Mouse (Mus musculus) midbrain, postnatal 0 days (tissue): ENCODE data around the gene Ank2. TPM values are rescaled to one million over a fixed set of nuclear protein-coding genes. Genes with fewer than 3 reads are reported as not detected.

ENCODE experiments used
- ATAC-seq: fragments of 200-750 bp; cut with Nextera tagmentation; 2 replicates; pipeline ENCODE4 v1.8.0; 2017; ENCODE audit warnings: moderate number of reproducible peaks, mild to moderate bottlenecking, moderate TSS enrichment, moderate library complexity; ENCODE audit not compliant: low FRiP score
- DNase-seq: peaks from one replicate; pipeline ENCODE4 v3.0.0-alpha.2; 2015; ENCODE audit warnings: low spot score
- H3K27ac ChIP-seq: fragments of 300-500 bp; sonication (generic); 2 replicates; pipeline ENCODE4 v1.5.1; 2014; ENCODE audit warnings: low read depth, mild to moderate bottlenecking, low read length, mixed read lengths
- H3K27me3 ChIP-seq: fragments of 300-500 bp; sonication (generic); 2 replicates; pipeline ENCODE4 v1.6.1; 2014; ENCODE audit warnings: low read length, control low read depth, mixed read lengths; ENCODE audit not compliant: insufficient read depth
- H3K36me3 ChIP-seq: fragments of 300-500 bp; sonication (generic); 2 replicates; pipeline ENCODE4 v1.6.1; 2014; ENCODE audit warnings: low read length, control low read depth, mixed read lengths; ENCODE audit not compliant: insufficient read depth
- H3K4me1 ChIP-seq: fragments of 300-500 bp; sonication (generic); 2 replicates; pipeline ENCODE4 v1.6.1; 2014; ENCODE audit warnings: mild to moderate bottlenecking, control low read depth, antibody characterized with exemption, low read length, mixed read lengths; ENCODE audit not compliant: insufficient read depth
- H3K4me2 ChIP-seq: fragments of 300-500 bp; sonication (generic); 2 replicates; pipeline ENCODE4 v1.6.1; 2014; ENCODE audit warnings: low read depth, mild to moderate bottlenecking, low read length, mixed read lengths; ENCODE audit not compliant: poor library complexity, severe bottlenecking
- H3K4me3 ChIP-seq: fragments of 300-500 bp; sonication (generic); 2 replicates; pipeline ENCODE4 v1.5.1; 2014; ENCODE audit warnings: low read depth, mild to moderate bottlenecking, low read length, moderate library complexity
- H3K9ac ChIP-seq: fragments of 300-500 bp; sonication (generic); replicated peaks from 2 replicates; pipeline ENCODE4 v1.6.1; 2014; ENCODE audit warnings: mild to moderate bottlenecking, low read length, moderate library complexity, mixed read lengths; ENCODE audit not compliant: poor library complexity, severe bottlenecking
- H3K9me3 ChIP-seq: fragments of 300-500 bp; sonication (generic); 2 replicates; pipeline ENCODE4 v1.6.1; 2016; ENCODE audit warnings: low read length, control low read depth
- CTCF ChIP-seq: IDR thresholded peaks from 2 replicates; pipeline ENCODE4 v1.5.1; 2016; ENCODE audit warnings: antibody characterized with exemption, mild to moderate bottlenecking
- WGBS: fragments of 180-500 bp; shearing (Covaris S2); extraction: QIAGEN DNeasy Blood & Tissue Kit; methylation state at CpG from one replicate; pipeline ENCODE4 v1.1.7; 2014; 5-methylcytosine and 5-hydroxymethylcytosine counted together
- polyA plus RNA-seq: library from polyadenylated mRNA; unstranded; fragments of >200 nt; fragmentation: Nextera tagmentation; extraction: Ambion mirVana; gene quantifications from 2 replicates; pipeline ENCODE4 v1.2.1, GENCODE M21; 2015
- total RNA-seq: library from RNA; depleted of rRNA; stranded (reverse); fragments of >200 nt; gene quantifications from 2 replicates; pipeline ENCODE4 v1.2.3, GENCODE M21; 2014

Ank2 gene
- total and polyA plus RNA-seq, 2 experiments from 2014 or later = 200 to 623 TPM

DNA sequence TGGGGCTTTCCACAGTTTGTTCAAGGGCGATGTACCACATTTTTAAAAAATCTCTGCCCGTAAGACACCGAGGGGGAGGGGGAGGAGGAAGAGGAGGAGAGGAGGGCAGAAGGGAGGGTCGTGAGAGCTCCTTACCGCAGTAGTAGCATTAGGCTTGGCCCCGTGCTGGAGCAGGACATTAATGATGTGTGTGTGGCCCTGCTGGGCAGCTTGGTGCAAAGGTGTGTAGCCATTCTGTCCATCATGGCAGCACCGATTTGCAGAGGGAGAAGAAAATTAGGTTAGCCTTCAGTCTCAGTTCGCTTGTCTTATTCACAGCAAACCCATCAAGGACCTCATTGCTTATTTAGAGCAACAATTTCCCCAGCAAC lies 500.4 kb downstream of the Ank2 start:
- H3K4me2 ChIP-seq = peak overlapping the region; percentile 35
- peaks cover 12% of the 10 kb centered on the region for H3K36me3 ChIP-seq
- DNase-seq (no peak), ATAC-seq (no peak)
- no peak for TF ChIP-seq CTCF
- no peak overlapping the region; the same call in 1 of the 2 replicates for H3K9ac ChIP-seq
- H3K27me3 ChIP-seq = no peaks in the 10 kb centered on the region
- H3K27ac ChIP-seq = peak overlapping the region; percentile 72
- H3K4me3 ChIP-seq = no peak overlapping the region
- no peaks in the 10 kb centered on the region for H3K9me3 ChIP-seq
- WGBS = 12% methylated on average over 7 of the region's 8 CpGs
- peaks cover 16% of the 10 kb centered on the region; the same call in 1 of the 2 replicates for H3K4me1 ChIP-seq

DNA sequence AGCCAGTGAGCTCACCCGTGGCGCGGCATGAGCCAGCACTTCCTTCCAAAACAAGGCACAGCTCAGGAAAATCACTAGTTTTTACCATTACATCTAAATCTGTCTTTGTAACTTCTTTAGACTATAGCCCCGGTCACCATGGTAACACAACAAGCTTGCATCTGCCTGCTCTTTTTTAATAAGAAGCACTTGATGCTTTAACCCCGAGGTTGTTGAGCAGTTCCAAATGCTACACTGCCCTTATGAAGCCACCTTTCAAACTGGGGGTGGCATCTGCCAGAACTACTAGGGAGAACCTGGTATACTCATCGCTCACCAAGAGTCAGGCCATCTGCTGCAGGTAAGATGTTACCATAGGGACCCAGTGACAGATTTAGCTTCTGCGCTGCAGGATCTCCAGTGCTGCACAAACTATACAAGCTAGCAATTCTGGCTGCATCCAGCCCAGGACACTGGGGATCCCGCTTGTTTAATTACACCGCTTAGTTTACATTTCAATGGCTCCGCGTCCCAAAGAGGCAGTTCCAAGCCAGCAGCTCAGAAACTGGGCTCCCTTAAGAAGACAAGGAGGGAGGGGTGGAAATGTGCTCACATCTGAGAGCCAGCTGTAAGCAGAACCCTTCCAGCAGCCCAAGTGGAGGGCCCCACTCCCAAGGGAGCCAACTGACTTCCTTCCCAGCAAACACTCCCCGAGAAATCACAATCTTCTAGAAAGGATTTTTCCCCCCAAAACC lies 501.0 kb downstream of the Ank2 start:
- Histone ChIP-seq H3K4me2 (peak overlapping the region; percentile 35), H3K27ac (peak overlapping the region; percentile 72), H3K36me3 (peaks cover 10% of the 10 kb centered on the region), H3K4me1 (peaks cover 16% of the 10 kb centered on the region; the same call in 1 of the 2 replicates), H3K9me3 (no peaks in the 10 kb centered on the region), H3K27me3 (no peaks in the 10 kb centered on the region), H3K4me3 (peak overlapping the region; percentile 7; the same call in 1 of the 2 replicates), H3K9ac (no peak overlapping the region; the same call in 1 of the 2 replicates)
- ATAC-seq (peak; percentile 68), DNase-seq (peak; percentile 83)
- TF ChIP-seq CTCF = no peak
- 4% methylated on average over 12 of the region's 12 CpGs for WGBS

DNA sequence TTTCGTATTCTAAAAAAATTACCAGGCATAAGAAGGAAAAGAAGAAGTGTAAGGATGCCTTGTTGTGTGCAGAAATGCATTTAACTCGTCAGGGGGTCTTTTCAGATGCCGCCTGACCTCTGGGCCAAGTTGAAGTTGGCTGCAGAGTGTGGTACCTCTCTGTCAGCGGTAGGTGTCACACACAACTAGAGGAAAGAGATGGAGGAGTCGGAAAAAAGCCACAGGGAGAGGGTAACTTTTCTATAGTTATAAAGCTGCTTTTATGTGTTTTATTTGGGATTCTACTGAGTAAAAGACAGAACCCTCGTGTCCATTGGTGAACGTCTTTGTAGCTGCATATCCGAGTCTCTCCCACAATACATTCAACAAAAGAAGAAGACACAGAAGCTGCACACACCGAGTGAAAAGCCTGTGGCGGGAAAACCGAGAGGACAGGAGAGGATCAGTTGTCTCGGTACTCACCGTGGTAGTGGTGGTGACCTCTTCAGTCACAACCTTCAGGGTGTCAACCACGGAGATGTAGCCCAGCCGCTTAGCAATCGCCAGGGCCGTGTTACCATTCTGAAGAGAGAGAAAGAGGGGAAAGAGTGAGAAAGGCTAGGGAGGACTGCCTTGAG lies 501.7 kb downstream of the Ank2 start:
- 5% methylated on average over 17 of the region's 17 CpGs for WGBS
- peak; percentile 63 for TF ChIP-seq CTCF
- Histone ChIP-seq H3K4me2 (peak overlapping the region; percentile 35), H3K36me3 (peaks cover 5% of the 10 kb centered on the region), H3K9me3 (no peaks in the 10 kb centered on the region), H3K27ac (peak overlapping the region; percentile 72; the same call in 1 of the 2 replicates), H3K4me3 (peak overlapping the region; percentile 7; the same call in 1 of the 2 replicates), H3K9ac (no peak overlapping the region), H3K4me1 (peaks cover 16% of the 10 kb centered on the region; the same call in 1 of the 2 replicates), H3K27me3 (no peaks in the 10 kb centered on the region)
- ATAC-seq (peak; percentile 59; the same call in 1 of the 2 replicates), DNase-seq (peak; percentile 65)

DNA sequence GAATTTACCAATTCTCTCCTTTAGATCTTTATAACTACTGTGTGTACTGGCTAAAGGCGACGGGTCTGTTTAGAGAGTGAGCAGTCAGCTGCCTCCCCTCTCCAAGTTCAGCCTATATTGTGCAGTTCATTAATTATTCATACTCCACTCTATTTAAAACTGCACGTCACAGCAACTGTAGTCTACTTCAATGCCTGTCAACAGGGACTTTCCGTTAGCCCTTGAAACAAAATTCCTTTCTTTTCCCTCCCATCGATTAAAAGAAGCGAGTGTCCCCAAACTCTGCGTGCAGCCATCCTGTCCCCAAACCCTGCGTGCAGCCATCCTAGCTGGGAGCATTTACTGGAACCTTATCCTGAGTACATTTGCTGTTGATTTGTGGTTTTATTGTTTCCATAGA lies 502.4 kb downstream of the Ank2 start:
- no peak for TF ChIP-seq CTCF
- no peak for ATAC-seq
- no peak overlapping the region for H3K4me3 ChIP-seq
- no peak overlapping the region; the same call in 1 of the 2 replicates for H3K27ac ChIP-seq
- no peak overlapping the region for H3K4me2 ChIP-seq
- H3K9ac ChIP-seq = no peak overlapping the region
- WGBS = 16% methylated on average over 8 of the region's 8 CpGs
- no peaks in the 10 kb centered on the region for H3K9me3 ChIP-seq
- H3K4me1 ChIP-seq = peaks cover 16% of the 10 kb centered on the region; the same call in 1 of the 2 replicates
- DNase-seq = no peak
- no peaks in the 10 kb centered on the region for H3K27me3 ChIP-seq
- H3K36me3 ChIP-seq = peaks cover under 1% of the 10 kb centered on the region; the same call in 1 of the 2 replicates

DNA sequence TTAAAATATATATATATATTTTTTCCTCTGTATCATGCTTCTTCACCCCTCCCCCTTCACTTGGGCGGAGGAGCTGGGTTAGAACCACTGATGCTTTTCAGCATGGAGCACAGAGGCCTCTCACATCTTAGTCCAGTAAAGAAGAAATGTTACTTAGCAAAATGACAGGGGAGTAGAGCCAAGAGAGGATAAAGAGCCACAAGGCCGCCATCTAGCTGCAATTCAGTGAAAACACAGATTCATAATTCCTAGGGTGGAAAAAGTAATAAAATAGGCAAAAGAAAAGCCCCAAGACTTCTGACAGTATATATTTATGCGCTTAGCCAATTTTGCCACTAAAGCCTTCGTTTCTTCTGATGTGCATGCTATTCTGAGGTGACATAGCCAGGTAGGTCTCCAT lies 503.2 kb downstream of the Ank2 start:
- Histone ChIP-seq H3K4me1 (peaks cover 16% of the 10 kb centered on the region; the same call in 1 of the 2 replicates), H3K4me2 (no peak overlapping the region), H3K36me3 (no peaks in the 10 kb centered on the region; the same call in 1 of the 2 replicates), H3K27me3 (no peaks in the 10 kb centered on the region), H3K4me3 (no peak overlapping the region), H3K27ac (no peak overlapping the region), H3K9ac (no peak overlapping the region), H3K9me3 (no peaks in the 10 kb centered on the region)
- peak; percentile 72 for DNase-seq
- 67% methylated on average over 4 of the region's 4 CpGs for WGBS
- ATAC-seq = no peak
- peak; percentile 74 for TF ChIP-seq CTCF

DNA sequence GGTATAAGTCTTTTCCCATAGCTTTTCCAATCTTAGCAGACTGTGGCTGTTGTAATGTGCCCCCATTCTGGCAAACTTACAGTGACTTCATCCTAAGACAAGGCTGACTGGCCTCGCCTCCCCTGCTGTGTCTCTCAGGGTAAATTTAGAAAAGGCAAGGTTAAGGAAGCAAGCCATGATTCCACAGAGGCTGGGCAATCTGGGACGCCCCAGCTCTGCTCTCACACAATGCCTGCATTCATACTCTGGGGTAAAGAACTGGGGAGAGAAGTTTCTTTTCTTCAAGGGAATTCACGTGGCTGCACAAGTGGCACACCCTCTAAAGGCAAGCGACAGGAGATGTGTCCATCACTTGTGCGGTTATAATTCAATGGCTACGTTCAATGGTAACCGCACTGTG lies 505.0 kb downstream of the Ank2 start:
- peaks cover 16% of the 10 kb centered on the region; the same call in 1 of the 2 replicates for H3K4me1 ChIP-seq
- TF ChIP-seq CTCF = no peak
- DNase-seq = peak; percentile 48
- ATAC-seq = no peak
- no peaks in the 10 kb centered on the region; the same call in 1 of the 2 replicates for H3K36me3 ChIP-seq
- H3K4me3 ChIP-seq = no peak overlapping the region
- no peaks in the 10 kb centered on the region for H3K9me3 ChIP-seq
- H3K27ac ChIP-seq = no peak overlapping the region
- WGBS = 34% methylated on average over 7 of the region's 7 CpGs
- no peak overlapping the region for H3K9ac ChIP-seq
- H3K4me2 ChIP-seq = no peak overlapping the region
- H3K27me3 ChIP-seq = no peaks in the 10 kb centered on the region
